Mouse (Mus musculus): Measurements from ENCODE around the gene Cfap69. TPM values are rescaled to one million over a fixed set of nuclear protein-coding genes. Genes with fewer than 3 reads are reported as not detected.

Cfap69 gene
- polyA plus RNA-seq, 1 experiment from 2014 or later: 8.9 TPM

DNA sequence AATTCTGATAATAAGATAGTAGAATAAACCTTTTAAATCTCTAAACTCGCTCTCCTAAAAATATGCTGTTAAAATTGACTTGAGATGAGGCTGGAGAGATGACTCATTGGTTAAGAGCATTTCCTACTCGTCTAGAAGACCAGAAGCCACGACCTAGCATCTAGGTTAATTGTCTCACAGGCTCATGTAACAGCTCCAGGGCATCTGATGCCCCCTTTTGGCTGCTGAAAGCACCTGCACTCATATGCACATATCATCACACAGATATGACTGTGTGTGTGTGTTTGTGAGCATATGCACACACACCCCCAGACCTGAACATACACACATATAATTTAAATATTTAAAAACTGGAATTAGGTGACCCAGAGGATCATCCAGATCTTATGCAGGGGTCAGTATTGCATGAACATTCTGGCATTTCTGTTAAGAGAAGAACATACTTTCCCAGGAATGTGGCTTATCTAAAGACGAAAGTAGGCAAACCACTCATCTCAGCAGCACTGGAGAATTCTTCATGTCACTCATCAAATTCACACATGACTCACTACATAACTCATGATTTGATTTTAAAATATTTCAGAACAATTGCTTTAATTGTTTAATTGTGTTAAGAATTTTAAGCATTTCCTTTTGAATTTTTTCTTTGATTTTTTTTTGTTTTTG lies 102.9 kb downstream of the Cfap69 start:
- TF ChIP-seq CTCF (IDR thresholded peaks at IDR 0.05) (peak; percentile 49), EP300 (IDR thresholded peaks at IDR 0.05) (peak; percentile 81)
- Histone ChIP-seq H3K9ac (replicated peaks; ENCODE audit: low read depth) (no peak overlapping the region), H3K4me2 (replicated peaks; ENCODE audit: low read depth, low read length) (no peak overlapping the region), H3K4me3 (ENCODE audit: low read depth, low read length) (no peak overlapping the region), H3K4me1 (ENCODE audit: insufficient read depth, low read depth, low read length) (peaks cover 5% of the 10 kb centered on the region; the same call in 1 of the 2 replicates), H3K9me3 (ENCODE audit: low read length) (no peaks in the 10 kb centered on the region), H3K27me3 (replicated peaks; ENCODE audit: insufficient read depth, low read length) (no peaks in the 10 kb centered on the region), H3K27ac (ENCODE audit: low read length) (no peak overlapping the region), H3K36me3 (ENCODE audit: insufficient read depth, low read length) (no peaks in the 10 kb centered on the region)
- WGBS: 53% methylated on average over 4 of the region's 4 CpGs
- no peak for ATAC-seq
- DNase-seq (ENCODE audit: low spot score): peak; percentile 22

DNA sequence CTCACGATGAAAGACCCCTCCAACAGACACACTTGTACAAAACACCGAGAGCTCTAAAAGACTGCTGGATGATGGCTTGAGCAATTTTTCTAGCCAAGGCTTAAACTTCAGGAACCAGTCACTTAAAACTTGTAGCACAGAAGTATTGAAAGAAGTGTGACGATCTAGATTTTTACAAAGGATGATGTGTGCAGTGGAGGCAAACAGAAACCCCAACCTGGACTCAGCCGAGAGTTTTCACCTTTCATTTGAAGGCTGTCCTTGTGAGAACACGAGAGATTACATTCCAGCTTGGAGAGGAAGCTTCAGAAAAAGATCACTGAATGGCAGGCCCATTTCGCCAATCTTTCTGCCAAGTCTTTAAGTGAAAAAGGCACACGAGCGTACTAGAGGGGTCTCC lies 104.2 kb downstream of the Cfap69 start:
- peak overlapping the region; percentile 71 for H3K4me2 ChIP-seq (replicated peaks; ENCODE audit: low read depth, low read length)
- H3K4me1 ChIP-seq (ENCODE audit: insufficient read depth, low read depth, low read length): peaks cover 5% of the 10 kb centered on the region; the same call in 1 of the 2 replicates
- peak overlapping the region; percentile 72 for H3K9ac ChIP-seq (replicated peaks; ENCODE audit: low read depth)
- ATAC-seq: no peak
- peak overlapping the region; percentile 57; the same call in 1 of the 2 replicates for H3K27ac ChIP-seq (ENCODE audit: low read length)
- H3K36me3 ChIP-seq (ENCODE audit: insufficient read depth, low read length): peaks cover under 1% of the 10 kb centered on the region; the same call in 1 of the 2 replicates
- H3K9me3 ChIP-seq (ENCODE audit: low read length): no peaks in the 10 kb centered on the region
- no peak for DNase-seq (ENCODE audit: low spot score)
- H3K27me3 ChIP-seq (replicated peaks; ENCODE audit: insufficient read depth, low read length): no peaks in the 10 kb centered on the region
- H3K4me3 ChIP-seq (ENCODE audit: low read depth, low read length): peak overlapping the region; percentile 64
- TF ChIP-seq EP300 (IDR thresholded peaks at IDR 0.05) (no peak), CTCF (IDR thresholded peaks at IDR 0.05) (no peak)
- whole genome bisulfite sequencing: 33% methylated on average over 8 of the region's 8 CpGs

DNA sequence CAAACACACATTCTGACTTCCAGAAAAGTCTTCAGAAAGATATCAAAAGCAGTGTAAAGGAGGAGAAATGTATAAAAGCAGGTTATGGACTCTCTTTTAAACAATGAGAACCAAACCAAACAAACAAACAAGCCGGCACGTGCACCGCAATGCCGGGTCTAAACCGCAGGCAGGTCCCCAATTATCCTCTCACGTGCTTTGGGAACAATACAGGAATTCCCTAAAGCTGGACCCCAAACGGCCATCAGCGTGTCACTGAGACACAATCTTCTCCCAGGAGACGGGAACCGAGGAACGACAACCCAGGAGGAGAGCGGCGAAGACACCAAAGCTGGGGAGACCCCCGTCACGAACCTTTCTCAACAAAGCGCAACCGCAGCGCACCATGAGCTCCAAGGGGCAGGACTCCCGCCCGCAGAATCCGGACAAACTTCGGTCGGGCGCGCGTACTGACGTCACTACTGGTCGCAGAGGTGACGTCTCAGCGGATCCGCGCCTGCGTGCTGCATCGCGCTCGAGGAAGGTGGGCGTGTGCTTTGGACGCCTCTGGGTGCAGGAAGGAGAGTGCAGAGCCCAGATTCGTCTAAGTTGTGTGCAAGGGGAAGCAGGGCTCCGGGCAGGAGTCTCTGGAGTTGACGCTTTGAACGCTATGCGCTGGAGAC lies 104.8 kb downstream of the Cfap69 start, which contains the start of gene Gtpbp10:
TSS of gene Gtpbp10 (minus strand) at position 460 of the 662 bp plus-strand sequence.
- Histone ChIP-seq H3K4me2 (replicated peaks; ENCODE audit: low read depth, low read length) (peak within 1 kb of the TSS; percentile 71), H3K9me3 (ENCODE audit: low read length) (no peaks in the 10 kb centered on the region), H3K36me3 (ENCODE audit: insufficient read depth, low read length) (peaks cover 4% of the 10 kb centered on the region; the same call in 1 of the 2 replicates), H3K4me1 (ENCODE audit: insufficient read depth, low read depth, low read length) (peaks cover 5% of the 10 kb centered on the region; the same call in 1 of the 2 replicates), H3K4me3 (ENCODE audit: low read depth, low read length) (peak within 1 kb of the TSS; percentile 64), H3K27ac (ENCODE audit: low read length) (peak within 1 kb of the TSS; percentile 57; the same call in 1 of the 2 replicates), H3K9ac (replicated peaks; ENCODE audit: low read depth) (peak within 1 kb of the TSS; percentile 72), H3K27me3 (replicated peaks; ENCODE audit: insufficient read depth, low read length) (no peaks in the 10 kb centered on the region)
- peak; percentile 100 for ATAC-seq
- peak; percentile 96 for DNase-seq (ENCODE audit: low spot score)
- under 1% methylated on average over 43 of the region's 43 CpGs for WGBS
- TF ChIP-seq EP300 (IDR thresholded peaks at IDR 0.05) (no peak), CTCF (IDR thresholded peaks at IDR 0.05) (no peak)

DNA sequence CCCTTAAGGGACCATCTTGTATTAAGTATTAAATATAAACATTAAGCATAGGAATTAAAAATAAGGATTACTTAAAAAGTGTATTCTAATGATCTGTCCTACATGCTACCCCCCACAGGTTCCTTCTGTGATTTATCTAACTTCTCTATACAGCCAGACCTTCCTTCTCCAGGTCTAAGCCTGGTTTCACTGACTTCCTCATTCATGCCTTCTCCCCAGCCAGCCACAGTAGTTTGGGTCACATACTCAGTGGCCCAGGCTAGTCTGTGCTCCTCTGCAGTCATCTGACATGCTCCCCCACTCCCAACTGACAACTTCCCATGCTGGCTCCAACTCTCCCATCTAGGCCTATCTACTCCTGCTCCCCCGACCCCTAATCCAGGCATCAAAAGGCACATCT lies 112.9 kb downstream of the Cfap69 start:
- Histone ChIP-seq H3K27me3 (replicated peaks; ENCODE audit: insufficient read depth, low read length) (no peaks in the 10 kb centered on the region), H3K9me3 (ENCODE audit: low read length) (no peaks in the 10 kb centered on the region), H3K4me3 (ENCODE audit: low read depth, low read length) (no peak overlapping the region), H3K4me2 (replicated peaks; ENCODE audit: low read depth, low read length) (no peak overlapping the region), H3K4me1 (ENCODE audit: insufficient read depth, low read depth, low read length) (no peaks in the 10 kb centered on the region), H3K27ac (ENCODE audit: low read length) (no peak overlapping the region), H3K36me3 (ENCODE audit: insufficient read depth, low read length) (peaks cover 4% of the 10 kb centered on the region; the same call in 1 of the 2 replicates), H3K9ac (replicated peaks; ENCODE audit: low read depth) (no peak overlapping the region)
- ATAC-seq (no peak), DNase-seq (ENCODE audit: low spot score) (no peak)
- 77% methylated on average over 1 of the region's 1 CpGs for WGBS
- TF ChIP-seq EP300 (IDR thresholded peaks at IDR 0.05): no peak
- no peak for TF ChIP-seq CTCF (IDR thresholded peaks at IDR 0.05)

DNA sequence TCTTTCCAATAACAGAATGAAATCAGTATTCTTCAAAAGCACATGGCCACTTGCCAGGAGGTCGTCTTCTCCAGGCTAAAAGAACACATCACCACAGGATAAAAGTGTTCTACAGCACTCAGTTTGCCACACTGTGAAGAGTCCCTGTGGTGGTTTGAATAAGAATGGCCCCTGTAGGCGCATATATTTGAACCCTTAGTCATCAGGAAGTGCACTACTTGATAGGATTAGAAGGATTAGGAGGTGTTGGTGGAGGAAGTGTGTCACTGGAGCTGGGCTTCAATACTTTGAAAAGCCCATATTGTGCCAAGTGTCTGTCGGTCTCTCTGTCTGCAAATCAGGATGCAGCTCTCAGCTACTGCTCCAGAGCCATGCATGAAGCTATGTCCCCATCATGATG lies 123.7 kb downstream of the Cfap69 start:
- Histone ChIP-seq H3K27ac (ENCODE audit: low read length) (no peak overlapping the region), H3K4me3 (ENCODE audit: low read depth, low read length) (no peak overlapping the region), H3K27me3 (replicated peaks; ENCODE audit: insufficient read depth, low read length) (no peaks in the 10 kb centered on the region), H3K4me1 (ENCODE audit: insufficient read depth, low read depth, low read length) (no peaks in the 10 kb centered on the region), H3K9me3 (ENCODE audit: low read length) (no peaks in the 10 kb centered on the region), H3K4me2 (replicated peaks; ENCODE audit: low read depth, low read length) (no peak overlapping the region), H3K9ac (replicated peaks; ENCODE audit: low read depth) (no peak overlapping the region), H3K36me3 (ENCODE audit: insufficient read depth, low read length) (peaks cover 8% of the 10 kb centered on the region)
- ATAC-seq (no peak), DNase-seq (ENCODE audit: low spot score) (no peak)
- WGBS: 59% methylated on average over 3 of the region's 3 CpGs
- TF ChIP-seq CTCF (IDR thresholded peaks at IDR 0.05): no peak

DNA sequence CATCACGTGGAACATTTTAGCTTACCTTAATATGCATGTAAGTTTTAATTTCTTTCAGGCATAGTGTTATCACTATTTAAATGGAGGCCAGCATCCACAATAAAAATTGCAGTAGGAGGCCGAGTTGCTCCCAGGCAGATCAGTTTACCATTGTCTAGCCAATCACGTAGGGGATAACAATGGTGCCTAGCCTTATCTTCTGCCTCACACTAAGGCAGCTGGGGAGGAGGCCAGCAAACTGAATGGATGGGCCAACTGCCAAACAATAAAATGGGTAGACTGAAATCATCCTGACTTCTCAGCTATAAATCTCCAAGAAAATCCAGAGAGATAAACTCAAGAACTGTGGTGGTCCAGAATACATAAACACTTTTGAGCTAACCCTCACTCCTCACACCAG lies 124.3 kb downstream of the Cfap69 start:
- no peak overlapping the region for H3K9ac ChIP-seq (replicated peaks; ENCODE audit: low read depth)
- H3K4me1 ChIP-seq (ENCODE audit: insufficient read depth, low read depth, low read length): no peaks in the 10 kb centered on the region
- no peak for TF ChIP-seq EP300 (IDR thresholded peaks at IDR 0.05)
- no peak for TF ChIP-seq CTCF (IDR thresholded peaks at IDR 0.05)
- no peak overlapping the region for H3K4me2 ChIP-seq (replicated peaks; ENCODE audit: low read depth, low read length)
- DNase-seq (ENCODE audit: low spot score) (no peak), ATAC-seq (no peak)
- H3K4me3 ChIP-seq (ENCODE audit: low read depth, low read length): no peak overlapping the region
- H3K27ac ChIP-seq (ENCODE audit: low read length): no peak overlapping the region
- no peaks in the 10 kb centered on the region for H3K27me3 ChIP-seq (replicated peaks; ENCODE audit: insufficient read depth, low read length)
- H3K36me3 ChIP-seq (ENCODE audit: insufficient read depth, low read length): peaks cover 8% of the 10 kb centered on the region
- 66% methylated on average over 3 of the region's 3 CpGs for WGBS
- H3K9me3 ChIP-seq (ENCODE audit: low read length): no peaks in the 10 kb centered on the region

Data from lung, postnatal 0 days (tissue).